Mouse (Mus musculus) gastrocnemius, adult 8-10 months (tissue): ENCODE data around the gene Numa1. TPM values are rescaled to one million over a fixed set of nuclear protein-coding genes. Genes with fewer than 3 reads are reported as not detected.
"Not testable (repeated sequence)": the region's sequence is repeated elsewhere in the genome, so short reads cannot be mapped to it uniquely, and the experiment has no call there.

Experiments
- DNase-seq, 2 experiments: peaks; one replicate each; pipeline ENCODE4 v3.0.0; 2022; ENCODE audit warnings: low spot score in 2 of 2
- total RNA-seq, 4 experiments: library from RNA; stranded (reverse); gene quantifications; 2 replicates each; pipeline ENCODE4 v1.2.4; 2022

Numa1 gene
- total RNA-seq, 4 experiments from 2014 or later = 46.9 to 56.4 (median 51.8) TPM

- DNase-seq = peak; percentile 28 to 62
These were observed 40.6 kb downstream of the Numa1 start for GRCm38 (mm10) chr7:101974505-101974904.

GRCm38 (mm10) chr7:101982735-101983134 is 48.8 kb downstream of the Numa1 start:
- no peak for DNase-seq

GRCm38 (mm10) chr7:101985081-101985480 is 51.2 kb downstream of the Numa1 start:
- no peak for DNase-seq

GRCm38 (mm10) chr7:101994241-101994640 is 60.3 kb downstream of the Numa1 start:
- no peak for DNase-seq

GRCm38 (mm10) chr7:101998194-101998927 is 64.5 kb downstream of the Numa1 start:
- DNase-seq = peak; percentile 85 to 88

- DNase-seq = no peak
These were observed 65.7 kb downstream of the Numa1 start for GRCm38 (mm10) chr7:101999461-102000151.

- DNase-seq = no peak
These were observed 66.4 kb downstream of the Numa1 start for GRCm38 (mm10) chr7:102000296-102000695.

- peak; percentile 44 to 70 for DNase-seq
These were observed 67.2 kb downstream of the Numa1 start for GRCm38 (mm10) chr7:102000921-102001630.

- no peak for DNase-seq
These were observed 72.6 kb downstream of the Numa1 start for GRCm38 (mm10) chr7:102006520-102006919.

- DNase-seq = no peak
These were observed 77.9 kb downstream of the Numa1 start for GRCm38 (mm10) chr7:102011855-102012254.

- no peak for DNase-seq
These were observed 79.5 kb downstream of the Numa1 start for GRCm38 (mm10) chr7:102013416-102013815.

- no peak for DNase-seq
These were observed 81.1 kb downstream of the Numa1 start for GRCm38 (mm10) chr7:102014995-102015394.

GRCm38 (mm10) chr7:102016936-102017335 is 83.0 kb downstream of the Numa1 start:
- no peak for DNase-seq

GRCm38 (mm10) chr7:102017452-102017851 is 83.5 kb downstream of the Numa1 start:
- peak in 1 of 2 experiments; percentile 25 for DNase-seq

- DNase-seq = no peak
These were observed 84.1 kb downstream of the Numa1 start for GRCm38 (mm10) chr7:102018034-102018433.

- no peak for DNase-seq
These were observed 84.7 kb downstream of the Numa1 start, which contains the start of gene Il18bp for GRCm38 (mm10) chr7:102018590-102018989. Il18bp (minus strand) TSS chr7:102018690.

GRCm38 (mm10) chr7:102019362-102019761 is 85.5 kb downstream of the Numa1 start:
- DNase-seq = no peak

GRCm38 (mm10) chr7:102020934-102021333 is 87.0 kb downstream of the Numa1 start:
- DNase-seq = not testable (repeated sequence)

- DNase-seq = no peak
These were observed 89.9 kb downstream of the Numa1 start for GRCm38 (mm10) chr7:102023821-102024220.

- no peak for DNase-seq
These were observed 91.5 kb downstream of the Numa1 start for GRCm38 (mm10) chr7:102025187-102026119.

- DNase-seq = no peak
These were observed 101.0 kb downstream of the Numa1 start for GRCm38 (mm10) chr7:102034904-102035303.
